Mouse (Mus musculus) MEL (cell line): ENCODE results near the gene Gm11213. TPM values are rescaled to one million over a fixed set of nuclear protein-coding genes. Genes with fewer than 3 reads are reported as not detected.
A peak's percentile ranks its signal among the peaks of the same experiment; 100 is the strongest.

ENCODE experiments used
- DNase-seq: peaks from one replicate; pipeline ENCODE4 v3.0.0; 2011; ENCODE audit warnings: low read depth, low spot score
- H3K27ac ChIP-seq: 2 replicates; pipeline ENCODE4 v1.5.1; 2012; ENCODE audit warnings: low read depth, mild to moderate bottlenecking, control low read depth, low read length, moderate library complexity; ENCODE audit not compliant: control insufficient read depth
- H3K27me3 ChIP-seq, 2 experiments: fragments of 150-350 bp in 1 of 2; sonication (generic) in 1 of 2; 2 replicates each; pipeline ENCODE4 v1.6.1; 2012; ENCODE audit warnings: low read length in 2 of 2, mild to moderate bottlenecking in 2 of 2, improper control_type of control experiment in 1 of 2, moderate library complexity in 1 of 2; ENCODE audit not compliant: insufficient read depth in 2 of 2, control insufficient read depth in 1 of 2
- H3K36me3 ChIP-seq, 2 experiments: 2 replicates each; pipeline ENCODE4 v1.6.1; 2012 to 2014; ENCODE audit warnings: low read length in 2 of 2, improper control_type of control experiment in 1 of 2, inconsistent platforms in 1 of 2, mild to moderate bottlenecking in 1 of 2; ENCODE audit not compliant: insufficient read depth in 2 of 2, control insufficient read depth in 1 of 2
- H3K4me1 ChIP-seq, 2 experiments: fragments of 150-350 bp in 1 of 2; sonication (generic) in 1 of 2; 2 replicates each; pipeline ENCODE4 v1.6.1; 2012; ENCODE audit warnings: low read length in 2 of 2, improper control_type of control experiment in 1 of 2, mild to moderate bottlenecking in 1 of 2; ENCODE audit not compliant: insufficient read depth in 2 of 2, control insufficient read depth in 1 of 2
- H3K4me3 ChIP-seq, 2 experiments: fragments of 150-350 bp in 1 of 2; sonication (generic) in 1 of 2; 2 replicates each; pipeline ENCODE4 v1.5.1; 2012; ENCODE audit warnings: low read depth in 2 of 2, low read length in 2 of 2, mild to moderate bottlenecking in 2 of 2, moderate library complexity in 2 of 2, control low read depth in 1 of 2, improper control_type of control experiment in 1 of 2; ENCODE audit not compliant: control insufficient read depth in 1 of 2, insufficient read depth in 1 of 2
- H3K79me2 ChIP-seq: 2 replicates; pipeline ENCODE4 v1.6.1; 2012; ENCODE audit warnings: mild to moderate bottlenecking, low read length, moderate library complexity; ENCODE audit not compliant: control insufficient read depth, poor library complexity, insufficient read depth
- H3K9ac ChIP-seq: 2 replicates; pipeline ENCODE4 v1.6.1; 2012; ENCODE audit warnings: low read depth, mild to moderate bottlenecking, control low read depth, low read length, moderate library complexity; ENCODE audit not compliant: control insufficient read depth, poor library complexity, severe bottlenecking
- H3K9me3 ChIP-seq: fragments of 150-350 bp; sonication (generic); replicated peaks from 2 replicates; pipeline ENCODE4 v1.6.1; 2012; ENCODE audit warnings: mild to moderate bottlenecking, low read length, improper control_type of control experiment, moderate library complexity; ENCODE audit not compliant: insufficient read depth
- BHLHE40 ChIP-seq: IDR thresholded peaks from 2 replicates; pipeline ENCODE4 v1.6.1; 2012; ENCODE audit warnings: low read depth, mild to moderate bottlenecking, inconsistent platforms, low read length, improper control_type of control experiment, borderline replicate concordance
- CHD1 ChIP-seq: IDR thresholded peaks from 2 replicates; pipeline ENCODE4 v1.6.1; 2012; ENCODE audit warnings: low read depth, mild to moderate bottlenecking, inconsistent platforms, low read length, improper control_type of control experiment
- CHD2 ChIP-seq: IDR thresholded peaks from 2 replicates; pipeline ENCODE4 v1.6.1; 2011; ENCODE audit warnings: low read length, improper control_type of control experiment
- E2F4 ChIP-seq: IDR thresholded peaks from 2 replicates; pipeline ENCODE4 v1.6.1; 2011; ENCODE audit warnings: low read depth, low read length, improper control_type of control experiment, borderline replicate concordance
- ELF1 ChIP-seq: IDR thresholded peaks from 2 replicates; pipeline ENCODE4 v1.6.1; 2014; ENCODE audit warnings: low read depth, mild to moderate bottlenecking, inconsistent platforms, low read length, improper control_type of control experiment, moderate library complexity
- EP300 ChIP-seq, 2 experiments: IDR thresholded peaks; 2 replicates each; pipeline ENCODE4 v1.6.1; 2011; ENCODE audit warnings: improper control_type of control experiment in 2 of 2, low read length in 2 of 2, low read depth in 1 of 2, mild to moderate bottlenecking in 1 of 2
- GABPA ChIP-seq: IDR thresholded peaks from 2 replicates; pipeline ENCODE4 v1.6.1; 2012; ENCODE audit warnings: low read depth, mild to moderate bottlenecking, inconsistent platforms, low read length, improper control_type of control experiment, moderate library complexity
- GATA1 ChIP-seq: IDR thresholded peaks from 2 replicates; pipeline ENCODE4 v1.6.1; 2011; ENCODE audit warnings: low read depth, low read length, improper control_type of control experiment
- HCFC1 ChIP-seq: IDR thresholded peaks from 2 replicates; pipeline ENCODE4 v1.6.1; 2012; ENCODE audit warnings: low read depth, mild to moderate bottlenecking, inconsistent platforms, low read length, improper control_type of control experiment, moderate library complexity
- MEF2A ChIP-seq: IDR thresholded peaks from 2 replicates; pipeline ENCODE4 v1.6.1; 2014; ENCODE audit warnings: low read depth, mild to moderate bottlenecking, inconsistent platforms, low read length, improper control_type of control experiment; ENCODE audit not compliant: poor library complexity, insufficient replicate concordance, severe bottlenecking; ENCODE audit errors: extremely low read depth
- MYC ChIP-seq: IDR thresholded peaks from 2 replicates; pipeline ENCODE4 v1.6.1; 2011; ENCODE audit warnings: low read depth, mild to moderate bottlenecking, low read length, improper control_type of control experiment, moderate library complexity
- NELFE ChIP-seq: IDR thresholded peaks from 2 replicates; pipeline ENCODE4 v1.6.1; 2011; ENCODE audit warnings: low read depth, low read length, improper control_type of control experiment
- POLR2A ChIP-seq, 2 experiments: IDR thresholded peaks; 2 replicates each; pipeline ENCODE4 v1.6.1; 2011 to 2012; ENCODE audit warnings: low read length in 2 of 2, mild to moderate bottlenecking in 2 of 2, control low read depth in 1 of 2, improper control_type of control experiment in 1 of 2, low read depth in 1 of 2, moderate library complexity in 1 of 2; ENCODE audit not compliant: control insufficient read depth in 1 of 2, insufficient read depth in 1 of 2, poor library complexity in 1 of 2
- POLR2AphosphoS2 ChIP-seq: IDR thresholded peaks from 2 replicates; pipeline ENCODE4 v1.6.1; 2011; ENCODE audit warnings: low read length, improper control_type of control experiment
- POLR2AphosphoS5 ChIP-seq: IDR thresholded peaks from 2 replicates; pipeline ENCODE4 v1.6.1; 2012; ENCODE audit warnings: low read depth, borderline replicate concordance, mild to moderate bottlenecking, inconsistent platforms, low read length, moderate library complexity, mixed read lengths
- RCOR1 ChIP-seq: IDR thresholded peaks from 2 replicates; pipeline ENCODE4 v1.6.1; 2012; ENCODE audit warnings: low read depth, mild to moderate bottlenecking, inconsistent platforms, low read length, improper control_type of control experiment
- TBP ChIP-seq: IDR thresholded peaks from 2 replicates; pipeline ENCODE4 v1.8.0; 2011; ENCODE audit warnings: low read depth, low read length, improper control_type of control experiment
- UBTF ChIP-seq: IDR thresholded peaks from 2 replicates; pipeline ENCODE4 v1.6.1; 2012; ENCODE audit warnings: low read depth, mild to moderate bottlenecking, inconsistent platforms, low read length, improper control_type of control experiment, moderate library complexity, borderline replicate concordance; ENCODE audit not compliant: insufficient read depth
- ZMIZ1 ChIP-seq: IDR thresholded peaks from 2 replicates; pipeline ENCODE4 v1.6.1; 2012; ENCODE audit warnings: low read depth, mild to moderate bottlenecking, inconsistent platforms, low read length, improper control_type of control experiment, moderate library complexity
- ZNF384 ChIP-seq: IDR thresholded peaks from 2 replicates; pipeline ENCODE4 v1.6.1; 2012; ENCODE audit warnings: low read depth, mild to moderate bottlenecking, inconsistent platforms, low read length, improper control_type of control experiment
- polyA plus RNA-seq, 2 experiments: library from polyadenylated mRNA; stranded (reverse) in 1 of 2; unstranded in 1 of 2; fragments of >175 nt in 1 of 2; fragments of >200 nt in 1 of 2; gene quantifications; 2 replicates each; pipeline versions ENCODE4 v1.2.1 to v1.2.4; 2012; ENCODE audit warnings: low replicate concordance in 2 of 2, low read depth in 1 of 2; ENCODE audit not compliant: insufficient read length in 2 of 2, insufficient read depth in 1 of 2, missing spikeins in 1 of 2
- total RNA-seq: library from RNA; depleted of rRNA; stranded (reverse); fragments of 300-350 nt; gene quantifications from 2 replicates; pipeline ENCODE4 v1.2.3, GENCODE M21; 2012

Gene Gm11213
- total and polyA plus RNA-seq, 3 experiments: not detected

DNA sequence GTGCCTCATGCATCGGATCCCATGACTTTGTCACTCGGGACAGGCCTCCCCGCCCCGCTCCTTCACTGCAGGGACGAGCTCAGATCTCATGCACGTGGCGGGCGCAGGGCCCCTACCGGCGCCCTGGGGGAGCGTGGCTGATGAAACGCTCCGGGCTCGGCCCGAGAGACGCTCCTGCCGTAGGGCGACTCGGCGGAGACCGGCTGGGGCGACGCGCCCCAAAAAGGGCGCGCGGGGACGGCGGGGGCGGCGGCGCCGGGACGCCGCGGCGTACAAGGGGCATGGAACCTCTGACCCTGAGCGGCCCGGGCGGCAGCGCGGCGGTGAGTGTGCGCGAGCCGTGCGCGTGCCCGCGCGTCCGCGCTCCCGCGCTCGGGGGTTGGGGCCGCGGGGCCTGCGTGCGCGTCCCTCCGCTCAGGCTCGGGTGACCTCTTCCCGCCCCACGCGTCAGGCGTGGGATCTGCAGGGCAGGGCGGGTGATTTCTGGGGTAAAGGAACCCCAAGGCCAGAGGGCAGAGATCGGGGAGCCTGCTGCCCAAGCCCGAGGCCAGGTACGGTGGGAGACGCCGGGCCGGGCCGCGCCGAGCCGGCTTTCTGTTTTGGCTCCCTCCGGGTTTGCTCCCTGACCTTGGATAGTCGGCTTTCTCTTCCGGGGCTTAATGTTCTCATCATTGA is 46.5 kb downstream of the Gm11213 start, which contains the start of gene Tmem268 (continued):
- peak; percentile 41; the same call in 1 of the 2 replicates for TF ChIP-seq BHLHE40
- TF ChIP-seq POLR2AphosphoS2: peak; percentile 43; the same call in 1 of the 2 replicates
- TF ChIP-seq E2F4: no peak; the same call in 1 of the 2 replicates
- TF ChIP-seq CHD2: no peak
- 0 out of 2 replicates have a peak, but pooled peaks have one; percentile 13 for TF ChIP-seq ELF1
- peak; percentile 84; the same call in 1 of the 2 replicates for TF ChIP-seq NELFE
- peak; percentile 67; the same call in 1 of the 2 replicates for TF ChIP-seq CHD1
- no peak for TF ChIP-seq RCOR1
- TF ChIP-seq MYC: peak; percentile 89
- no peak for TF ChIP-seq UBTF
- no peak for TF ChIP-seq TBP
- TF ChIP-seq EP300 (IDR thresholded peaks at IDR 0.05; ENCODE audit: low read depth in 1 of 2, low read length in 2 of 2): no peak
- TF ChIP-seq GABPA: no peak
- TF ChIP-seq POLR2A (IDR thresholded peaks at IDR 0.05; ENCODE audit: control insufficient read depth in 1 of 2, insufficient read depth in 1 of 2, low read depth in 1 of 2, low read length in 2 of 2, poor library complexity in 1 of 2): peak; percentile 68 to 80

DNA sequence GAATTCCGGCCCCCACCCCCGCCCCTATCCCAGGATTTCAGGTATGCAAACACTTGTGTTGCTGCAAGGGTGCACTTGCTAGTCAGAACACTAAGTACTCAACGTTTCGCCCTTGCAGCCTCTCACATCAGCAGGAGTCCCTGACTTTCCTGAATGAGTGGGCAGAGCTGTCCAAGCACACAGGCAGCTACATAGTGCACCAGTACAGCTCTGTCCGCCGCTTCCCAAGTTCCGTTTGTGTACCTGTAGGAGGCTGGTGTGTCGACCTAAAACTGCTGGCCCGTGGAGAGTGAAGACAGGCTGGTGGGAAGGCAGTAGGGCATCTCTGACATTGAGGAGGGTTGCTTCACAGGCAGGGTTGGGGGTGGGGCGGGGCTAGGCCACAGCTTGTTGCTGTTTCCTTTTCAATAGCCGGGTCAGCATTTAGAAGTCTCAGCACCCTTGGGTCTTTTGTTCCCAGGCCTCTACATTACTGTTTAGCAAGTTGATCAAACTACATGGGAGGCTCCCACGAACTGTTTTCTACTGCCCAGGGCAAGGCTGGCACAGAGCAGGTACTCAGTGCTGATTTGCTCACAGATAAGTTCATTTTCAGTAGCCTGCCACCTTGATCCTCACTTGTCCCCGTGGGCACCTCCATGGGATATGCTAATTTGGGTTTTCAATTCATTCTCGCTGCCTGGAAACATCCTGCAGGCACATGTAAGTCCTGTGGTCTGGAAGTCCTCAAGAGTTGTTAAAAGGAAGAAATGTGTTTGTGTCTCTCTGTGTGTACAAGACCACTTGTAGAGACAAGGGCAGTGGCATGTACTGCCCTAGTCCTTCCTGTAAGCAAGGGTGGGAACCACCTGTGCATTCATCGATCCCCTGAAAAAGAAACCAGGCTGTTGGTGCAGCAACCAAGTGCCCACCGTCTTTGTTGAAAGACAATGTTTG is 47.7 kb downstream of the Gm11213 start:
- Histone ChIP-seq H3K79me2 (peaks cover 9% of the 10 kb centered on the region; the same call in 1 of the 2 replicates), H3K27me3 (no peaks in the 10 kb centered on the region), H3K9me3 (no peaks in the 10 kb centered on the region), H3K36me3 (peaks cover 4 to 15% of the 10 kb centered on the region in 2 experiments; a peak in 3 of 4 replicates), H3K9ac (peak overlapping the region; percentile 98), H3K4me3 (peak overlapping the region; percentile 50 to 98), H3K27ac (peak overlapping the region; percentile 63), H3K4me1 (peaks cover 0 to 23% of the 10 kb centered on the region in 2 experiments; a peak in 3 of 4 replicates)
- TF ChIP-seq MEF2A (no peak), ZNF384 (no peak), POLR2AphosphoS5 (no peak), HCFC1 (no peak), ZMIZ1 (0 out of 2 replicates have a peak, but pooled peaks have one; percentile 25), GATA1 (0 out of 2 replicates have a peak, but pooled peaks have one; percentile 19)
- DNase-seq: peak; percentile 54
